ENCODE assay signal across 10 mouse cellular contexts in the genomic region with DNA sequence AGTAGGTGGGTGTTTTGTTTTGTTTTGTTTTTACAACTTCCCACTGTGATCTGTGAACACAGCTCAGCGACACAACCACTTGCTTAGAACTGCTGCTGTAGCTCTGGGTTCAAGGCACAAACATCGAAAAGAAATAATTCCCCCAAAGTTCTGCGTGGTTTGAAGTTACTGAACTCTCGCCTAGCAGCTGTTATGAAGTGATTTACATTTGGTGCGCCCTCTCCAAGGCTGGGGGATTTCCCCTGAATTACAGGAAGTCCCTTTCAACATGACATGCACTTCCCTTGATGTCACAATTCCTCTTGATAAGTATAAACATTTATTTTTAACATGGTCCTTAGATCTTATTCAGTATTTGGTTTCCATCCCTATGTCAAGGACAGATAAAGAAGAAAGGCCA.
DNase-seq lines count a peak whose midpoint lies in the region; ATAC-seq and TF ChIP-seq lines count a peak whose summit lies in the region.
"Had no signal": no experiment of that assay in that cellular context is flagged by ENCODE, and none has a peak within 500 bp of the region (broad histone marks: within the 10 kb centered on the region; RNA-seq: fewer than 3 reads in every experiment).

No protein-coding gene starts in this region.

- H3K27me3 ChIP-seq in thymus, adult 2 months (ENCODE audit: control insufficient read depth, insufficient read depth, low read length): no peaks in the 10 kb centered on the region
- H3K27me3 ChIP-seq in heart, embryonic 16.5 days (ENCODE audit: control insufficient read depth, insufficient read depth, low read length): no peaks in the 10 kb centered on the region
- H3K27me3 ChIP-seq: embryonic facial prominence, embryonic 15.5 days; midbrain, embryonic 12.5 days had no signal

- peak; percentile 15 for DNase-seq in thymus, postnatal 14 days
- DNase-seq in thymus, adult 2 months: no peak
- DNase-seq in lung, postnatal 10 days: peak; percentile 67
- no peak for DNase-seq in gastrocnemius, postnatal 14 days
- no peak for DNase-seq in urinary bladder, postnatal 14 days (ENCODE audit: low spot score)
- no peak for DNase-seq in layer of hippocampus, adult 9-10 months (ENCODE audit: low spot score)

- no peak overlapping the region for H3K4me2 ChIP-seq in heart, embryonic 16.5 days (ENCODE audit: low read depth, low read length)
- H3K4me2 ChIP-seq: embryonic facial prominence, embryonic 15.5 days; hindbrain, embryonic 15.5 days; midbrain, embryonic 12.5 days had no signal

- no peak overlapping the region for H3K4me3 ChIP-seq in thymus, adult 2 months (ENCODE audit: control insufficient read depth, insufficient read depth, low read length)
- H3K4me3 ChIP-seq in heart, embryonic 16.5 days (ENCODE audit: low read length): no peak overlapping the region
- H3K4me3 ChIP-seq: embryonic facial prominence, embryonic 15.5 days; hindbrain, embryonic 15.5 days; midbrain, embryonic 12.5 days had no signal

- H3K9me3 ChIP-seq in heart, embryonic 16.5 days (replicated peaks; ENCODE audit: control insufficient read depth, low read length): peaks cover 3% of the 10 kb centered on the region; the same call in 1 of the 2 replicates
- H3K9me3 ChIP-seq: embryonic facial prominence, embryonic 15.5 days; hindbrain, embryonic 15.5 days; midbrain, embryonic 12.5 days had no signal

- no peaks in the 10 kb centered on the region; the same call in none of the 2 replicates for H3K4me1 ChIP-seq in thymus, adult 2 months (replicated peaks; ENCODE audit: control insufficient read depth, insufficient read depth, low read length)
- H3K4me1 ChIP-seq in heart, embryonic 16.5 days (ENCODE audit: control insufficient read depth, insufficient read depth, low read length): no peaks in the 10 kb centered on the region; the same call in none of the 2 replicates
- H3K4me1 ChIP-seq: embryonic facial prominence, embryonic 15.5 days; hindbrain, embryonic 15.5 days had no signal

- H3K9ac ChIP-seq in heart, embryonic 16.5 days (ENCODE audit: low read length): no peak overlapping the region
- H3K9ac ChIP-seq: embryonic facial prominence, embryonic 15.5 days; hindbrain, embryonic 15.5 days; midbrain, embryonic 12.5 days had no signal

- no peaks in the 10 kb centered on the region for H3K36me3 ChIP-seq in thymus, adult 2 months (ENCODE audit: control insufficient read depth, insufficient read depth, low read length)
- no peaks in the 10 kb centered on the region for H3K36me3 ChIP-seq in heart, embryonic 16.5 days (ENCODE audit: control insufficient read depth, insufficient read depth)
- H3K36me3 ChIP-seq: embryonic facial prominence, embryonic 15.5 days; hindbrain, embryonic 15.5 days; midbrain, embryonic 12.5 days had no signal

- no peak overlapping the region for H3K27ac ChIP-seq in thymus, adult 2 months (ENCODE audit: control insufficient read depth, insufficient read depth, low read length)
- H3K27ac ChIP-seq in heart, embryonic 16.5 days (ENCODE audit: low read length): peak overlapping the region; percentile 43; the same call in 1 of the 2 replicates
- H3K27ac ChIP-seq: embryonic facial prominence, embryonic 15.5 days; hindbrain, embryonic 15.5 days; midbrain, embryonic 12.5 days had no signal

- 6% methylated on average over 5 of the region's 5 CpGs for WGBS in thymus, adult 2 months
- 45% methylated on average over 5 of the region's 5 CpGs for WGBS in heart, embryonic 16.5 days

- no peak for TF ChIP-seq CTCF in thymus, adult 2 months (IDR thresholded peaks at IDR 0.05; ENCODE audit: borderline replicate concordance, control insufficient read depth, extremely low read depth, insufficient read depth, low read length, poor library complexity)

- ATAC-seq in heart, embryonic 16.5 days (replicated peaks; ENCODE audit: extremely low read depth, insufficient read depth, low FRiP score): 0 out of 2 replicates have a peak, but pooled peaks have one; percentile 49

- no peak for TF ChIP-seq POLR2A in thymus, adult 2 months (IDR thresholded peaks at IDR 0.05; ENCODE audit: control insufficient read depth, extremely low read depth, insufficient read depth, low read length, poor library complexity)

- intact Hi-C loops in gastrocnemius, postnatal 14 days (cut with DNase I; ENCODE audit: low total_unique reads): no loop called here

Comparison
In these comparisons a context has a peak if more than half of its experiments do, and no peak if none do; other contexts are left out.
1. DNase-seq: peak in thymus, postnatal 14 days (single experiment) and lung, postnatal 10 days (single experiment); none in thymus, adult 2 months (single experiment), gastrocnemius, postnatal 14 days (single experiment), urinary bladder, postnatal 14 days (single experiment) and layer of hippocampus, adult 9-10 months (single experiment).